Mouse (Mus musculus): ENCODE measurements around the gene Micu1. TPM values are rescaled to one million over a fixed set of nuclear protein-coding genes. Genes with fewer than 3 reads are reported as not detected.
"Not testable (repeated sequence)": the region's sequence is repeated elsewhere in the genome, so short reads cannot be mapped to it uniquely, and the experiment has no call there.

Gene Micu1
- polyA plus RNA-seq, 1 experiment from 2014 or later = 69.1 TPM

- DNase-seq (ENCODE audit: low spot score) = no peak
- Histone ChIP-seq H3K4me1 (ENCODE audit: control insufficient read depth, insufficient read depth, low read length) (no peaks in the 10 kb centered on the region), H3K9ac (ENCODE audit: low read length) (no peak overlapping the region), H3K4me3 (ENCODE audit: low read depth, low read length) (no peak overlapping the region), H3K27ac (ENCODE audit: low read depth, low read length) (no peak overlapping the region), H3K4me2 (ENCODE audit: low read length) (no peak overlapping the region), H3K27me3 (replicated peaks; ENCODE audit: control insufficient read depth, insufficient read depth, low read length) (no peaks in the 10 kb centered on the region), H3K36me3 (ENCODE audit: control insufficient read depth, insufficient read depth, low read length) (0 out of 2 replicates have a peak, but pooled peaks cover under 1% of the 10 kb centered on the region), H3K9me3 (replicated peaks; ENCODE audit: control insufficient read depth, low read length) (peaks cover 3% of the 10 kb centered on the region; the same call in 1 of the 2 replicates)
- no peak for ATAC-seq
- WGBS = 59% methylated on average over 11 of the region's 11 CpGs
Observed at GRCm38 (mm10) chr10:59868266-59868665, 166.0 kb downstream of the Micu1 start.

GRCm38 (mm10) chr10:59870038-59870437 lies 167.8 kb downstream of the Micu1 start:
- no peaks in the 10 kb centered on the region for H3K36me3 ChIP-seq (ENCODE audit: control insufficient read depth, insufficient read depth, low read length)
- WGBS = 92% methylated on average over 6 of the region's 6 CpGs
- H3K9ac ChIP-seq (ENCODE audit: low read length) = no peak overlapping the region
- no peak for ATAC-seq
- no peak for DNase-seq (ENCODE audit: low spot score)
- no peaks in the 10 kb centered on the region for H3K4me1 ChIP-seq (ENCODE audit: control insufficient read depth, insufficient read depth, low read length)
- peaks cover 3% of the 10 kb centered on the region; the same call in 1 of the 2 replicates for H3K9me3 ChIP-seq (replicated peaks; ENCODE audit: control insufficient read depth, low read length)
- H3K27me3 ChIP-seq (replicated peaks; ENCODE audit: control insufficient read depth, insufficient read depth, low read length) = no peaks in the 10 kb centered on the region
- no peak overlapping the region for H3K27ac ChIP-seq (ENCODE audit: low read depth, low read length)
- H3K4me2 ChIP-seq (ENCODE audit: low read length) = no peak overlapping the region
- H3K4me3 ChIP-seq (ENCODE audit: low read depth, low read length) = no peak overlapping the region

GRCm38 (mm10) chr10:59872651-59873050 lies 170.4 kb downstream of the Micu1 start:
- H3K4me1 ChIP-seq (ENCODE audit: control insufficient read depth, insufficient read depth, low read length); H3K9ac ChIP-seq (ENCODE audit: low read length); H3K4me2 ChIP-seq (ENCODE audit: low read length); ATAC-seq; H3K9me3 ChIP-seq (replicated peaks; ENCODE audit: control insufficient read depth, low read length); H3K27ac ChIP-seq (ENCODE audit: low read depth, low read length); H3K36me3 ChIP-seq (ENCODE audit: control insufficient read depth, insufficient read depth, low read length); DNase-seq (ENCODE audit: low spot score); H3K4me3 ChIP-seq (ENCODE audit: low read depth, low read length); H3K27me3 ChIP-seq (replicated peaks; ENCODE audit: control insufficient read depth, insufficient read depth, low read length): not testable (repeated sequence)
- WGBS = 85% methylated on average over 4 of the region's 4 CpGs

- WGBS = 92% methylated on average over 5 of the region's 5 CpGs
- no peak for DNase-seq (ENCODE audit: low spot score)
Observed at GRCm38 (mm10) chr10:59873206-59873605, 170.9 kb downstream of the Micu1 start.

GRCm38 (mm10) chr10:59873613-59874012 lies 171.3 kb downstream of the Micu1 start:
- ATAC-seq (no peak), DNase-seq (ENCODE audit: low spot score) (no peak)
- Histone ChIP-seq H3K4me1 (ENCODE audit: control insufficient read depth, insufficient read depth, low read length) (peaks cover under 1% of the 10 kb centered on the region; the same call in 1 of the 2 replicates), H3K27me3 (replicated peaks; ENCODE audit: control insufficient read depth, insufficient read depth, low read length) (no peaks in the 10 kb centered on the region), H3K9ac (ENCODE audit: low read length) (no peak overlapping the region), H3K4me2 (ENCODE audit: low read length) (no peak overlapping the region), H3K27ac (ENCODE audit: low read depth, low read length) (no peak overlapping the region), H3K36me3 (ENCODE audit: control insufficient read depth, insufficient read depth, low read length) (no peaks in the 10 kb centered on the region), H3K4me3 (ENCODE audit: low read depth, low read length) (no peak overlapping the region), H3K9me3 (replicated peaks; ENCODE audit: control insufficient read depth, low read length) (peaks cover 3% of the 10 kb centered on the region; the same call in 1 of the 2 replicates)
- 77% methylated on average over 5 of the region's 5 CpGs for WGBS

More at GRCm38 (mm10) chr10:59873206-59873605, 170.9 kb downstream of the Micu1 start:
- Histone ChIP-seq H3K4me3 (ENCODE audit: low read depth, low read length) (no peak overlapping the region), H3K9ac (ENCODE audit: low read length) (no peak overlapping the region), H3K9me3 (replicated peaks; ENCODE audit: control insufficient read depth, low read length) (peaks cover 3% of the 10 kb centered on the region; the same call in 1 of the 2 replicates), H3K4me2 (ENCODE audit: low read length) (no peak overlapping the region), H3K4me1 (ENCODE audit: control insufficient read depth, insufficient read depth, low read length) (no peaks in the 10 kb centered on the region), H3K27me3 (replicated peaks; ENCODE audit: control insufficient read depth, insufficient read depth, low read length) (no peaks in the 10 kb centered on the region), H3K36me3 (ENCODE audit: control insufficient read depth, insufficient read depth, low read length) (no peaks in the 10 kb centered on the region), H3K27ac (ENCODE audit: low read depth, low read length) (no peak overlapping the region)
- ATAC-seq = no peak

GRCm38 (mm10) chr10:59875396-59875795 lies 173.1 kb downstream of the Micu1 start:
- Histone ChIP-seq H3K9ac (ENCODE audit: low read length) (no peak overlapping the region), H3K4me3 (ENCODE audit: low read depth, low read length) (no peak overlapping the region), H3K4me2 (ENCODE audit: low read length) (no peak overlapping the region), H3K27me3 (replicated peaks; ENCODE audit: control insufficient read depth, insufficient read depth, low read length) (no peaks in the 10 kb centered on the region), H3K4me1 (ENCODE audit: control insufficient read depth, insufficient read depth, low read length) (peaks cover 4% of the 10 kb centered on the region), H3K36me3 (ENCODE audit: control insufficient read depth, insufficient read depth, low read length) (no peaks in the 10 kb centered on the region), H3K27ac (ENCODE audit: low read depth, low read length) (no peak overlapping the region), H3K9me3 (replicated peaks; ENCODE audit: control insufficient read depth, low read length) (peaks cover 3% of the 10 kb centered on the region; the same call in 1 of the 2 replicates)
- WGBS = 47% methylated on average over 1 of the region's 1 CpGs
- ATAC-seq (no peak), DNase-seq (ENCODE audit: low spot score) (no peak)

GRCm38 (mm10) chr10:59876698-59877097 lies 174.4 kb downstream of the Micu1 start:
- not testable (repeated sequence) for DNase-seq (ENCODE audit: low spot score); H3K27me3 ChIP-seq (replicated peaks; ENCODE audit: control insufficient read depth, insufficient read depth, low read length); H3K4me2 ChIP-seq (ENCODE audit: low read length); H3K9me3 ChIP-seq (replicated peaks; ENCODE audit: control insufficient read depth, low read length); H3K4me3 ChIP-seq (ENCODE audit: low read depth, low read length); H3K27ac ChIP-seq (ENCODE audit: low read depth, low read length); H3K9ac ChIP-seq (ENCODE audit: low read length); H3K36me3 ChIP-seq (ENCODE audit: control insufficient read depth, insufficient read depth, low read length); ATAC-seq
- H3K4me1 ChIP-seq (ENCODE audit: control insufficient read depth, insufficient read depth, low read length) = peaks cover 10% of the 10 kb centered on the region
- 94% methylated on average over 3 of the region's 4 CpGs for WGBS

GRCm38 (mm10) chr10:59877421-59878117 lies 175.3 kb downstream of the Micu1 start:
- Histone ChIP-seq H3K27ac (ENCODE audit: low read depth, low read length) (no peak overlapping the region), H3K4me1 (ENCODE audit: control insufficient read depth, insufficient read depth, low read length) (peaks cover 10% of the 10 kb centered on the region), H3K4me3 (ENCODE audit: low read depth, low read length) (no peak overlapping the region), H3K4me2 (ENCODE audit: low read length) (no peak overlapping the region), H3K27me3 (replicated peaks; ENCODE audit: control insufficient read depth, insufficient read depth, low read length) (no peaks in the 10 kb centered on the region), H3K9me3 (replicated peaks; ENCODE audit: control insufficient read depth, low read length) (no peaks in the 10 kb centered on the region), H3K9ac (ENCODE audit: low read length) (no peak overlapping the region), H3K36me3 (ENCODE audit: control insufficient read depth, insufficient read depth, low read length) (no peaks in the 10 kb centered on the region)
- no peak for DNase-seq (ENCODE audit: low spot score)
- ATAC-seq = no peak
- 80% methylated on average over 15 of the region's 15 CpGs for WGBS

- Histone ChIP-seq H3K4me2 (ENCODE audit: low read length) (peak overlapping the region; percentile 84), H3K36me3 (ENCODE audit: control insufficient read depth, insufficient read depth, low read length) (no peaks in the 10 kb centered on the region), H3K9me3 (replicated peaks; ENCODE audit: control insufficient read depth, low read length) (no peaks in the 10 kb centered on the region), H3K4me1 (ENCODE audit: control insufficient read depth, insufficient read depth, low read length) (peaks cover 10% of the 10 kb centered on the region), H3K27ac (ENCODE audit: low read depth, low read length) (peak overlapping the region; percentile 100; the same call in 1 of the 2 replicates), H3K27me3 (replicated peaks; ENCODE audit: control insufficient read depth, insufficient read depth, low read length) (no peaks in the 10 kb centered on the region), H3K9ac (ENCODE audit: low read length) (peak overlapping the region; percentile 98), H3K4me3 (ENCODE audit: low read depth, low read length) (peak overlapping the region; percentile 92)
- 21% methylated on average over 5 of the region's 5 CpGs for WGBS
- peak; percentile 24 for DNase-seq (ENCODE audit: low spot score)
- peak; percentile 3; the same call in 1 of the 2 replicates for ATAC-seq
Observed at GRCm38 (mm10) chr10:59878823-59879222, 176.5 kb downstream of the Micu1 start.
